Mouse (Mus musculus) heart, adult 11 months (tissue): ENCODE data around the gene Wrnip1.

ENCODE experiments used
- DNase-seq: peaks from one replicate; pipeline ENCODE4 v3.0.0; 2022

Gene Wrnip1

GRCm38 (mm10) chr13:32819241-32819640 is 17.4 kb downstream of the Wrnip1 start:
- DNase-seq = peak; percentile 43

DNA sequence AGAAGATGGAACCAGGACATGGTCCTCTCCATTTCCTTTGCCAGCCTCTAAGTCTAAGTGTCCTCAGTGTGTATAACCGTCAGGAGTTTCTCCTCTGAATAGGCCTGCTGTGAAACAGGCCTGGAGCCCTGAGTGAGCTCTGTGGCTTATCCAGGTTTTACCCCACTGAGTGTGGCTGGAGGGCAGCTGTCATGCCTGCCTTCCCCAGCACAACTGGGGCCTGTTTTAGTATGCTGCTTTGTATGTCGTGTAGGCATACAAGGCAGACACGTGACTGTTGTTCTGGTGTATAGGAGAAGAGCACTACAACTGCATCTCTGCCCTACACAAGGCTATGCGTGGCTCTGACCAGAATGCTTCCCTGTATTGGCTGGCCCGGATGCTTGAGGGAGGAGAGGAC is 18.1 kb downstream of the Wrnip1 start:
- DNase-seq = peak; percentile 58

- DNase-seq = peak; percentile 85
These were observed 19.8 kb downstream of the Wrnip1 start for GRCm38 (mm10) chr13:32821671-32822070.

GRCm38 (mm10) chr13:32823126-32823525 is 21.3 kb downstream of the Wrnip1 start:
- peak; percentile 55 for DNase-seq

- DNase-seq = peak; percentile 57
These were observed 22.8 kb downstream of the Wrnip1 start for GRCm38 (mm10) chr13:32824377-32825330.

GRCm38 (mm10) chr13:32825546-32825945 is 23.7 kb downstream of the Wrnip1 start:
- peak; percentile 43 for DNase-seq

DNA sequence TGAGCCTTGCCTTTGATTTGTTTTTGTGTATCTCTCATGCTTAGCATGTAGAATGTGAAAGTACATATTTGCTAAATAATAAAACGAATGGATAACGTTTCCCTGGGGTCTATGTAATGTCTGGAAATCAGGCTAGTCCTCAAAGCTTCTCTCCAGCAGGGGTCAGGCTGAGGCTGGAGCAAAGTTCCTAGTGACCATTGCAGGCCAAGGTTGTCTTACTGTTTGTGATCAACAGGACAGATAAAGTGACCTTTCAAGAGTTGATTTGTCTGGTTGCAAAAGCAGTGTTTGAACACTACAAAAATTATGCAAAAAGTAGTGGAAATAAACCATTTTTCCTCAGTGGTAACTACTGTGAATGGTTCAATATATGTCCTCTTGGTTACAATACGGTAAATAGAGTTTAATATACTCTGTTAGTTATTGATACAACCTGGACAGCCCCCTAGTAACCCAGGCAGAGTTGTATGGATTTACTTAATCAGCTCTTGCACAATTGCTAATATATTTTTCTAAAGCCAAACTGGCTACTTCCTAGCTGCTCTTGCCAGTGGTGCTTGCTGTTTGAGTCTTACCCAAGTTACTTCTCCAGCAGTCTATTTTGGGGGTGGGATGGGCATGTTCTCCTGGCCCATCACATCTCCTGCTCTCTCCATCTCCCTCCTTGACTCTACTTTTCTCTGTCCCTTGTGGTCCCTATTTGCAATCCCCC is 25.4 kb downstream of the Wrnip1 start:
- DNase-seq = no peak

DNA sequence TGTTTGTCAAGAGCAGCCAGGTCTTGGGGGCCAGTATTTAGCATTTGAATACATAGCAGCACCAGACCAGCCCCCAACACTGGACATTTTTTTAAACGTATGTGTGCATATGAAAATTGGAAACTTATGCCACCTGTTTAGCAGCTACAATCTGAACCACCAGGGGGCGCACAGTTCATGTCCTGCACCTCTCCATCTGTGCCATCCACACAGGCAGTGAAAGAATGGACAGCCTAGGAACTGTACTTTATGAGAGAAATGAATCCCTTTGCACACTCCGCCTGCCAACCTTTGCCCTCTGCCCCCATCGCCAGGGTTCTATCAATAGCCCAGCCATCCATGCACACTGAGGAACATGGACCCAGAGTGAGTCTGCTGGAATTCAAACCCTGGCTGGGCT is 26.1 kb downstream of the Wrnip1 start:
- peak; percentile 85 for DNase-seq

DNA sequence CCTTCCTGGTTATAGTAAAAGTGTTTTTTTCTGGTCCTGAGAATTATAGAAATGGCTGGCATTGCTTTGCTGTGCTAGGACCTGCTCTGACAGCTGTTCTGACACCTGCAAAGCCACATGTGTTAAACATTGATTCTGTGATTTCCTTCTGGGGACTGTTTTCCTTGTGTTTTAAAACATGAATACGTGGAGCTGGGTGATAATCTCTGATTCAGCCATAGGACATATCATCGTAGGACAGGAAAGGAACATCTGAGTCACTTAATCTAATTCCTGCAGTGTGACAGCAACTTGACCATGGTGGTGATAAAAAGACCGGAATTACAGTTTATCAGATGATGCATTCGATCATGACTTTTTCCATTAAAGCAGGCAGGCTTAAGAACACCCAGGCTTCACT is 27.0 kb downstream of the Wrnip1 start:
- DNase-seq = peak; percentile 36

GRCm38 (mm10) chr13:32831505-32832273 is 29.9 kb downstream of the Wrnip1 start:
- DNase-seq = no peak

DNA sequence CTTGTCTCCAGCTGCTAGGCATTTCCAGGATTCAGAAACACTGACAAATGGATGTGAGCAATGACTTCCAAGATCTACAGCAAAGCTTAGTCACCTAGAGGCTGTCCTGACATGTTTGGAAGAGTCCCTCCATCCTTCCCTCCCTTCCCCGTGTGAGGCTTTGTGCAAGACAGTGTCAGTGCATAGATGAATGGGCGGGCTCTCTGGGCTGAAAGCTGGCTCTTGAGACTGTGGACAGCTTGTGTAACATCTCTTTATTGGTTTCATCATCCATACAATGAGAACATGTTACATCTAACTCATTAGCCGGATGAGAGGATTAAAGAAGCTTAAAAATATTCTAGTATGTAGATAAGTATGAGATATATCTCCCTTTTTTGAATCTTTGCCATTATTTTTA is 30.9 kb downstream of the Wrnip1 start:
- DNase-seq = no peak

- DNase-seq = no peak
These were observed 31.4 kb downstream of the Wrnip1 start for GRCm38 (mm10) chr13:32833237-32833636.

DNA sequence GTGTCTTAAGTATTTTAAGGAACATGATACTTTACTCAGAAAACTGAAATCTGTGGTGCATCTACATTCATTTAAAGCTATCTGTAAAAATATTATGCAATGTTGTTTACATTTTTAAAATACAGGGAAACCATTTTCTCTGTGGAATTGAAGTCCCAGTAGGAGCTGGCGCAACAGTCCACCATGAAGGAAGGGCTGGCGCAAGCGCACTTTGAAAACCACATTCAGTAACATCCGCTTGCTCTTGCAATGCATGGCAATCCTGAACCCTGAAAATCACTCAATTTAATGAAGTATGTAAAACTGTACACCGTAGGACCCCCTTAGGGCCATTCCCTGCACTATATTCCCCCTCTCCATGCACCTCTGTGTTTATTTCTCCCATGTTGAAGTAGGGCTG is 32.7 kb downstream of the Wrnip1 start:
- DNase-seq = no peak

DNA sequence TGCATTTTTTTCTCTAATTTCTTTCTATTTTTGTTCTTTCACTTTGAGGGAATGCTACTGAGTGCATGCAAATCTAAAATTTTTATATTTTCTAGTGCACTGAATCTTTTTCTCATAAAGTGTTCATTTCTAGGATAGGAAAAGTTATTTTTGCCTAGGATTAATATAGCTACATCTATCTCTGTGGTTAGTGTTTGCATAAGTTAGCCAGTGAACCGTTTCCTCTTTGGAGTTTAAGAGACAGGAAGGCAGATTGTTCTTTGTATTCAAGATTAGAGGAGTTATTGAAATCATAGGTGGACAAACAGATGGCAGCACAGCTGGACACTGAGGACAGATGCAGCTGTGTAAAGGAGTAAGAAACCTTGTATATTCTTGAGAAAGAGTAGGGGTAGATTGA is 37.5 kb downstream of the Wrnip1 start:
- no peak for DNase-seq

DNA sequence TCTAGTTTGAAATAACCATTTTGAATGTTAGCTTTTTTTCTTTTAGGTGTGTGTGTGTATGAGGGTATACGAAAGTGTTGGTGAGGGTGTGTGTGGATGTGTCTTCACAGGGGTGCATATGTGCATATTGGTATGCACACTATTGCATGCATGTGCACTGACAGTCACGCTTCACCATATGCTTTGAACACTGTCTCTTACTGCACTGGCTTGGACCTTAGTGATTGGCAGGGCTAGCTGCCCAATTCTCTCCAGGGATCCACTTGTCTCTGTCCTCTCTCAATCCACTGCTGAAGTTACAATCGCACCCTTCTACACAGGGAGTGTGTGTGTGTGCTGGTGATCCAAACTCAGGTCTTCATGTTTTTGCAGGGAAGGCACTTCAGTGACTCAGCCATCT is 39.5 kb downstream of the Wrnip1 start:
- DNase-seq = no peak

GRCm38 (mm10) chr13:32846221-32846620 is 44.4 kb downstream of the Wrnip1 start:
- DNase-seq = no peak

- DNase-seq = peak; percentile 82
These were observed 47.3 kb downstream of the Wrnip1 start for GRCm38 (mm10) chr13:32849092-32849491.

DNA sequence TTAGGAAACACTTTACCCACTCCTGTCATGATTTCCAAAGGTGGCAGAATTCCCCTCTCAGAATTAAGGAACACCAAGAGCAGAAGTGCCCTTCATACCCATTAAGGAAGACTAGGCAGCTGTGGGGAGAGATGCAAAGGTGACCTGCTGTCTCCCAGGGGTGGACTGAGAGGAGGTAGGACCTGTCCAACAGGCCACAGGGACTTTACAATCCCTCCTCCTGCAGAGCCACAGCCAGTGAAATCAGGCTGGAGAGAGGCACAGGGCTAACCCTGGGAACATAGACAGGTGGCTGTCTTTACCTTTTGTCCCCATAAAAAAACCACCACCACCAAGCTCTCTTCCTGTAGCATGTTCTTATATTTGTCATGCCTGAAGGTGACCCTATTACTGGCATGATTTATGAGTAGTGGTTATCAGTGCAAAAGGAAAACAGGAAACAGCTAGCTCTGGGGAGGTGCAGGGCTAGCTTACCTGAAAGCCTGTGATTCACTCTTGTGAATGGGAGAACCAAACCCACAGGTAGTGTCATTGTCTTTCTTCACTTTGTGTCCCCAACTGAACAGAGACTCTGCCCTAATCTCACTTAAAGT is 47.8 kb downstream of the Wrnip1 start:
- DNase-seq = peak; percentile 71

DNA sequence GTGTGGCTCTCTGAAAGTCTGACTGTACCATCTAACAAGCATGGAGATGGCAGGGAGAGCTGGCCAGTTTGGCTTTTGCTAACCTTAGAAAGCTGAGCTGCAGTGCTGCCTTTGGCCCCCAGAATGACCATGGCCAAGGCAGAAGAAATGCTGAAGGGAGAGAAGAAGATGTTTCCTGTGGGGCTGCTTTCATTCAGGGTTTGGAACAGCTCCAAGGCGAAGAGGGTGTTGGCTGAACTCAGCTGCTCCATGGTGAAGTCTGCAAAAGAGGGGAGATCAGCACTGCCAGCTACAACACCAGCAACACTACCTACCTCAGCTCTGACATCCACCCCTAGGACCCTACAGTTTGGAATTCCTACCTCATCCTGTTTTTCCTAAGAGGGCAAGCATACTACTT is 48.3 kb downstream of the Wrnip1 start:
- peak; percentile 83 for DNase-seq

DNA sequence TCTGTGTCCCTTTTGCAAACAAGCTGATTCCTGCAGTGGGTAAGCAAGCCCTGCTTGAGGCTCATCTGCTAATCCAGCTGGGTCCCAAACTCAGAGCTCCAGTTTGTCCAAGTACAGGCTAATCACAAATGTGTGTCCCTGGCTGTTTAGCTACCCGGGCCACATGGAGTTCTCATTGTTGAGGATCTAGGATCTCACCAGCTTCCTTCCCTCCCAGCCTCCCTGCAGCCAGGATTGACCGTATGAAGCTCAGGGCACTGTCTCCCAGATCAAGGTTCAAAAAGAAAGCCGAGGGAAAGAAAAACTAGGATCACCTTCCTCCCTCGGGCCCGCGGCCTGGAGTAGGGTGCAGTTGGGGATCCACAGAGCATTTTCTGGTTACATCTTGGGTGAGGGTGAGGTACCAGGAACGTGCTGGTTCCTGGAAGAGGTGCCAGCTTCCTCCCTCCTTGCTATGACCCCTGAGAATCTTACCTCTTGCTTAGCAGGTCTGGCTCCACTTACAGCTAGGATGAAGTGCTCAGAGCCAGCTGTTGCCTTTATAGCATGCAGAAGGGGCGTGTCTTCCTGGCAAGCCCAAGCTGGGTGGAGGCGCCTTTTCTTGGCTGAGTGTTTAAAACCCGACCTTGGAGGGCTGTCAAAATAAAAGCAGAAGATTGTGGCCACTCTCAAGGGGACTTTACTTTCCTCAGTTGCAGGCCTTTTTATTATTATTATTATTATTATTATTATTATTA is 49.0 kb downstream of the Wrnip1 start, which contains the start of gene Serpinb1a:
Serpinb1a (minus strand) TSS at position 518 of the 737 bp plus-strand sequence.
- peak; percentile 98 for DNase-seq

DNA sequence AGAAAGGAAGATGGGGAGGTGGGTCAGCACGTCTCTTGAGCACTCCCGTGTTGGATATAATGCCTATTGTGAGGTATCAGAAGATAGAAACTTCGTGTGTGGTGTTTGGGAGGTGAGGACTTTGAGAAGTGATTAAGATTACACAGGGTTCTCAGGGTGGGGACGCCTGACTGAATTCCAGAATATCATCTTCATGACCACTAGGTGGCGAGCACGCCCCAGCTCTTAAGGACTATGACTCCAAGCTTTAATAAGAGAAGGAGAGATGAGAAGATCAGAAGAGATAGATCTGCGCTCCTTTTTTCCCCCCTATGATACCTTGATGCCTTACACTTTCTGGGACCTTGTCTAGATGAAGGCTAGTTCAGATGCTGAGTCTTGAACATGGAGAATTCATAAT is 50.1 kb downstream of the Wrnip1 start:
- peak; percentile 91 for DNase-seq

DNA sequence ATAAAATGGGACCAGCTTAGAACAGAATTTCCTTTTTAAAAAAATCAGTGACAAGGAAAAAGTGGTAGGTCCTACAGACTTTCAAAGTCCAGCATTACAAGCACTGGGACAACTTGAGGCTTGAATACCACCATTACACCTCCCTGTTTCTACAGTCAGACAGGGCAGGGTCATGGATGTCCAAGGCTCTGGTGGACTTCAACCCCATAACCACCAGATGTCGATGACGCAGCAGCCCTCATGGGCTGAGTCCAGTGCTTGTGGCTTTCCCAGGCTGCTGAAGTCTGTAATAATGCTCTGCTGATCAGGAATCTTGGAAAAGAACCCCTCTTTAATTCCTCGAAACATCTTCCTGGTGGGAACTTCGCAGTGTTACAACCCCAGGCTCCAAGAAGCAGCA is 50.7 kb downstream of the Wrnip1 start:
- no peak for DNase-seq
